Mouse (Mus musculus) spleen, adult 2 months (tissue): ENCODE results near the gene Ppp1r16b.

Source experiments
- CTCF ChIP-seq: fragments of 200-500 bp; IDR thresholded peaks from 2 replicates; pipeline ENCODE4 v1.5.1; 2011; ENCODE audit warnings: mild to moderate bottlenecking, inconsistent platforms; ENCODE audit not compliant: insufficient read depth, insufficient read length, insufficient replicate concordance; ENCODE audit errors: extremely low read depth
- POLR2A ChIP-seq: fragments of 200-500 bp; IDR thresholded peaks from 2 replicates; pipeline ENCODE4 v1.6.1; 2011; ENCODE audit warnings: low read depth, low read length, inconsistent platforms

GRCm38 (mm10) chr2:158795043-158795442, 129.8 kb downstream of the Ppp1r16b start:
- TF ChIP-seq POLR2A: no peak
- no peak for TF ChIP-seq CTCF
